Mouse (Mus musculus): ENCODE measurements around the gene Lamc1. TPM values are rescaled to one million over a fixed set of nuclear protein-coding genes. Genes with fewer than 3 reads are reported as not detected.

Lamc1 gene
- polyA plus RNA-seq, 1 experiment = 116 TPM

GRCm38 (mm10) chr1:153171011-153171410 is 161.6 kb downstream of the Lamc1 start:
- DNase-seq = no peak
- Histone ChIP-seq H3K4me3 (replicated peaks; ENCODE audit: extremely low read depth, low read depth, low read length) (no peak overlapping the region), H3K4me1 (ENCODE audit: control insufficient read depth, insufficient read depth, low read length) (peaks cover 6% of the 10 kb centered on the region)
- TF ChIP-seq CTCF (IDR thresholded peaks at IDR 0.05; ENCODE audit: insufficient read depth, low read length) (no peak), POLR2A (IDR thresholded peaks at IDR 0.05; ENCODE audit: borderline replicate concordance, extremely low read depth, low read depth, low read length) (no peak)
- 67% methylated on average over 10 of the region's 10 CpGs for WGBS

Other genes with a start within 250 kb of the Lamc1 start
- 36.4 and 37.5 TPM in 2 replicates for gene Lamc2, start 146.3 kb downstream of the Lamc1 start, polyA plus RNA-seq (2012; rRNA removed)
- 0.13 and 0.28 TPM in 2 replicates for gene Shcbp1l, start 92.4 kb upstream of the Lamc1 start, polyA plus RNA-seq (2012; rRNA removed)
- 8.0 and 16.1 TPM in 2 replicates for gene Dhx9, start 154.9 kb upstream of the Lamc1 start, polyA plus RNA-seq (2012; rRNA removed)
- gene Npl, start 217.3 kb upstream of the Lamc1 start, polyA plus RNA-seq (2012; rRNA removed) = 1.0 and 1.1 TPM in 2 replicates